In genomic region chr14:33942222-33942621, GRCm38 (mm10) we compare ENCODE assay signal across 25 mouse cellular contexts. TPM values are rescaled to one million over a fixed set of nuclear protein-coding genes. Genes with fewer than 3 reads are reported as not detected.
DNase-seq lines count a peak whose midpoint lies in the region; ATAC-seq and TF ChIP-seq lines count a peak whose summit lies in the region.
"Had no signal": no experiment of that assay in that cellular context is flagged by ENCODE, and none has a peak within 500 bp of the region (broad histone marks: within the 10 kb centered on the region; RNA-seq: fewer than 3 reads in every experiment).

No protein-coding gene starts in this region.

- TF ChIP-seq CTCF in gastrocnemius, adult 2 months (IDR thresholded peaks at IDR 0.05), result no peak

- ATAC-seq in liver, embryonic 12.5 days, result no peak
- ATAC-seq: forebrain, embryonic 15.5 days; intestine, embryonic 15.5 days had no signal

- H3K9ac ChIP-seq in liver, embryonic 12.5 days, result no peak overlapping the region
- H3K9ac ChIP-seq: embryonic facial prominence, embryonic 15.5 days; forebrain, embryonic 15.5 days; heart, embryonic 15.5 days; hindbrain, embryonic 14.5 days; intestine, embryonic 15.5 days had no signal

- H3K27ac ChIP-seq in liver, embryonic 12.5 days, result no peak overlapping the region
- no peak overlapping the region for H3K27ac ChIP-seq in gastrocnemius, adult 2 months
- H3K27ac ChIP-seq: embryonic facial prominence, embryonic 15.5 days; forebrain, embryonic 10.5 days; forebrain, embryonic 15.5 days; heart, embryonic 15.5 days; hindbrain, embryonic 10.5 days; hindbrain, embryonic 14.5 days; intestine, embryonic 15.5 days had no signal

- H3K9me3 ChIP-seq in liver, embryonic 12.5 days (replicated peaks), result no peaks in the 10 kb centered on the region
- H3K9me3 ChIP-seq: embryonic facial prominence, embryonic 15.5 days; forebrain, embryonic 10.5 days; forebrain, embryonic 15.5 days; heart, embryonic 15.5 days; hindbrain, embryonic 10.5 days; intestine, embryonic 15.5 days had no signal

- intact Hi-C loops in gastrocnemius, adult 2 months (cut with DNase I), result no loop called here

- DNase-seq in ovary, adult 18-20 months (ENCODE audit: low spot score), result peak; percentile 58
- DNase-seq in ovary, postnatal 10 days (ENCODE audit: low spot score), result no peak
- DNase-seq in adrenal gland, postnatal 14 days, result peak; percentile 64
- DNase-seq in gastrocnemius, adult 2 months, result no peak
- DNase-seq in spleen, postnatal 14 days (ENCODE audit: low spot score in 2 of 2), result no peak
- DNase-seq in embryo, embryonic 10.5 days (ENCODE audit: low spot score), result no peak
- DNase-seq: cerebellum, adult 2 months; cerebellum, postnatal 10 days; embryo, embryonic 11 days; gastrocnemius, postnatal 10 days; heart, adult 18-20 months; heart, postnatal 14 days had no signal

- H3K4me2 ChIP-seq in liver, embryonic 12.5 days, result peak overlapping the region; percentile 12; the same call in 1 of the 2 replicates
- H3K4me2 ChIP-seq: embryonic facial prominence, embryonic 15.5 days; forebrain, embryonic 15.5 days; heart, embryonic 11.5 days; heart, embryonic 15.5 days; hindbrain, embryonic 14.5 days; intestine, embryonic 15.5 days had no signal

- WGBS in liver, embryonic 12.5 days (ENCODE audit: insufficient replicate concordance), result 51% methylated on average over 5 of the region's 5 CpGs

- no peaks in the 10 kb centered on the region for H3K27me3 ChIP-seq in liver, embryonic 12.5 days (replicated peaks)
- H3K27me3 ChIP-seq: forebrain, embryonic 15.5 days; intestine, embryonic 15.5 days had no signal

- 0 out of 2 replicates have a peak overlapping the region, but pooled peaks have one; percentile 8 for H3K4me3 ChIP-seq in liver, embryonic 12.5 days
- no peak overlapping the region for H3K4me3 ChIP-seq in gastrocnemius, adult 2 months
- H3K4me3 ChIP-seq: embryonic facial prominence, embryonic 15.5 days; erythroblast, embryonic 14.5 days; forebrain, embryonic 10.5 days; forebrain, embryonic 15.5 days; heart, embryonic 15.5 days; hindbrain, embryonic 10.5 days; intestine, embryonic 15.5 days had no signal

- H3K4me1 ChIP-seq in liver, embryonic 12.5 days, result no peaks in the 10 kb centered on the region
- H3K4me1 ChIP-seq: forebrain, embryonic 10.5 days; forebrain, embryonic 15.5 days; intestine, embryonic 15.5 days had no signal

- no peaks in the 10 kb centered on the region for H3K36me3 ChIP-seq in liver, embryonic 12.5 days
- H3K36me3 ChIP-seq: embryonic facial prominence, embryonic 15.5 days; forebrain, embryonic 10.5 days; forebrain, embryonic 15.5 days; heart, embryonic 15.5 days; hindbrain, embryonic 10.5 days; intestine, embryonic 15.5 days had no signal

RNA-seq across cellular contexts. Expression of gene Gdf2, which starts 1.4 kb away (rescaled TPM):
- 3.1 TPM in 1 of 2 replicates, not detected in the other for total RNA-seq in adrenal gland, postnatal 14 days (2021)
- polyA plus RNA-seq in liver, embryonic 12.5 days (2016; fragmentation: Nextera tagmentation; extraction: Ambion mirVana), result 14.4 and 15.0 TPM in 2 replicates
- total RNA-seq in gastrocnemius, adult 2 months (2021), result not detected
- total RNA-seq: ES-E14; gastrocnemius, postnatal 10 days; gastrocnemius, postnatal 4 days had no signal
- polyA plus RNA-seq: embryonic facial prominence, embryonic 11.5 days; embryonic facial prominence, embryonic 15.5 days; erythroblast, embryonic 14.5 days; forebrain, embryonic 10.5 days; forebrain, embryonic 15.5 days; hindbrain, embryonic 10.5 days had no signal

RNA-seq across cellular contexts. Expression of gene Rbp3, which starts 11.6 kb away (rescaled TPM):
- not detected in 2 replicates for total RNA-seq in adrenal gland, postnatal 14 days (2021)
- polyA plus RNA-seq in liver, embryonic 12.5 days (2016; fragmentation: Nextera tagmentation; extraction: Ambion mirVana), result 0.10 and 0.12 TPM in 2 replicates
- not detected for total RNA-seq in gastrocnemius, adult 2 months (2021)
- total RNA-seq: ES-E14; gastrocnemius, postnatal 10 days; gastrocnemius, postnatal 4 days; heart, adult 18-20 months; heart, postnatal 14 days had no signal
- polyA plus RNA-seq: cerebellum, adult 2 months; embryonic facial prominence, embryonic 11.5 days; embryonic facial prominence, embryonic 15.5 days; erythroblast, embryonic 14.5 days; forebrain, embryonic 10.5 days; hindbrain, embryonic 10.5 days; hindbrain, embryonic 14.5 days; intestine, embryonic 15.5 days had no signal

RNA-seq across cellular contexts. Expression of gene Gdf10, which starts 18.8 kb away (rescaled TPM):
- 10.1 and 12.8 TPM in 2 replicates for total RNA-seq in adrenal gland, postnatal 14 days (2021)
- 11.4 and 15.6 TPM in 2 replicates for polyA plus RNA-seq in liver, embryonic 12.5 days (2016; fragmentation: Nextera tagmentation; extraction: Ambion mirVana)
- total RNA-seq in gastrocnemius, adult 2 months (2021), result 1 to 10 TPM; 1.1 to 1.9 TPM
- total RNA-seq: ES-E14 had no signal
- polyA plus RNA-seq: erythroblast, embryonic 14.5 days had no signal

RNA-seq across cellular contexts. Expression of gene Zfp488, which starts 36.3 kb away (rescaled TPM):
- not detected in 2 replicates for total RNA-seq in adrenal gland, postnatal 14 days (2021)
- 0.05 TPM in 1 of 2 replicates, not detected in the other for polyA plus RNA-seq in liver, embryonic 12.5 days (2016; fragmentation: Nextera tagmentation; extraction: Ambion mirVana)
- total RNA-seq in gastrocnemius, adult 2 months (2021), result not detected
- total RNA-seq: ES-E14; heart, postnatal 14 days had no signal
- polyA plus RNA-seq: erythroblast, embryonic 14.5 days; heart, embryonic 11.5 days; heart, embryonic 15.5 days had no signal

Comparison
In these comparisons a context has a peak if more than half of its experiments do, and no peak if none do; other contexts are left out.
1. DNase-seq: peak in ovary, adult 18-20 months (single experiment) and adrenal gland, postnatal 14 days (single experiment); none in ovary, postnatal 10 days (single experiment), gastrocnemius, adult 2 months (single experiment), spleen, postnatal 14 days (0 of 2) and embryo, embryonic 10.5 days (single experiment).